Mouse (Mus musculus) MEL (cell line): ENCODE results near the gene Il6ra.

Experiments
- CTCF ChIP-seq, 3 experiments: IDR thresholded peaks in 2 of 3; conservative IDR thresholded peaks in 1 of 3; 2 replicates each; pipeline ENCODE4 v1.5.1; 2011 to 2012; ENCODE audit warnings: low read length in 3 of 3, low read depth in 2 of 3, mild to moderate bottlenecking in 2 of 3, improper control_type of control experiment in 1 of 3, inconsistent platforms in 1 of 3, mixed read lengths in 1 of 3, moderate library complexity in 1 of 3; ENCODE audit not compliant: control insufficient read depth in 1 of 3, insufficient read depth in 1 of 3, poor library complexity in 1 of 3, severe bottlenecking in 1 of 3
- EP300 ChIP-seq, 2 experiments: IDR thresholded peaks; 2 replicates each; pipeline ENCODE4 v1.6.1; 2011; ENCODE audit warnings: improper control_type of control experiment in 2 of 2, low read length in 2 of 2, low read depth in 1 of 2, mild to moderate bottlenecking in 1 of 2
- HCFC1 ChIP-seq: IDR thresholded peaks from 2 replicates; pipeline ENCODE4 v1.6.1; 2012; ENCODE audit warnings: low read depth, mild to moderate bottlenecking, inconsistent platforms, low read length, improper control_type of control experiment, moderate library complexity
- MEF2A ChIP-seq: IDR thresholded peaks from 2 replicates; pipeline ENCODE4 v1.6.1; 2014; ENCODE audit warnings: low read depth, mild to moderate bottlenecking, inconsistent platforms, low read length, improper control_type of control experiment; ENCODE audit not compliant: poor library complexity, insufficient replicate concordance, severe bottlenecking; ENCODE audit errors: extremely low read depth
- MXI1 ChIP-seq: IDR thresholded peaks from 2 replicates; pipeline ENCODE4 v1.6.1; 2011; ENCODE audit warnings: mild to moderate bottlenecking, low read depth, low read length, improper control_type of control experiment
- MYC ChIP-seq: IDR thresholded peaks from 2 replicates; pipeline ENCODE4 v1.6.1; 2011; ENCODE audit warnings: low read depth, mild to moderate bottlenecking, low read length, improper control_type of control experiment, moderate library complexity
- NRF1 ChIP-seq: IDR thresholded peaks from 2 replicates; pipeline ENCODE4 v1.6.1; 2014; ENCODE audit warnings: low read depth, mild to moderate bottlenecking, inconsistent platforms, low read length, improper control_type of control experiment, moderate library complexity; ENCODE audit not compliant: poor library complexity, insufficient read depth, severe bottlenecking
- POLR2A ChIP-seq, 2 experiments: IDR thresholded peaks; 2 replicates each; pipeline ENCODE4 v1.6.1; 2011 to 2012; ENCODE audit warnings: low read length in 2 of 2, mild to moderate bottlenecking in 2 of 2, control low read depth in 1 of 2, improper control_type of control experiment in 1 of 2, low read depth in 1 of 2, moderate library complexity in 1 of 2; ENCODE audit not compliant: control insufficient read depth in 1 of 2, insufficient read depth in 1 of 2, poor library complexity in 1 of 2
- TAL1 ChIP-seq: IDR thresholded peaks from 2 replicates; pipeline ENCODE4 v1.6.1; 2012; ENCODE audit warnings: mild to moderate bottlenecking, inconsistent platforms, low read length, moderate library complexity, mixed read lengths
- ZC3H11A ChIP-seq: IDR thresholded peaks from 2 replicates; pipeline ENCODE4 v1.6.1; 2012; ENCODE audit warnings: low read depth, mild to moderate bottlenecking, inconsistent platforms, low read length, improper control_type of control experiment

DNA sequence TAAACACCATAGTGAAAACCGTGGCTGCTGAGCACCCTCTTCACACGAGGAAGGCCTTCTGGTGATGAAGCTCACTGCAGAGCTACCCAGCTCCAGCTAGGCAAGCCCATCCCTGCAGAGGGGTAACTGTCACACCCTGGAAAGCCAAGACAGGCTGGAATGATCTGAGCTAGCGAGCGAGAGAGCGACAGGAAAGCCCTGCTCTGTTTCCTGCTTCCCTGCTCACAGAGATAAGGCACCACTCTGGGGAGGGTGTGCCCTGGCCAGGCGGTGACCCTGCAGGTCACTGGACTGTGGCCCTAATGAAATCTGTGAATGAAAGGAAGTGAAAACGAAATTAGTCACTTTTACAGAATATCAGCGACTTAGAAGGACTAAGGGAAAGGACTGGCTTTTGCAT lies 77.6 kb downstream of the Il6ra start:
- no peak for TF ChIP-seq CTCF (IDR thresholded peaks at IDR 0.05 in 2 of 3, conservative IDR thresholded peaks at IDR 0.05 in 1 of 3; ENCODE audit: control insufficient read depth in 1 of 3, insufficient read depth in 1 of 3, low read depth in 2 of 3, low read length in 3 of 3, poor library complexity in 1 of 3, severe bottlenecking in 1 of 3)
- no peak for TF ChIP-seq NRF1
- no peak for TF ChIP-seq TAL1
- no peak for TF ChIP-seq MXI1
- no peak for TF ChIP-seq POLR2A (IDR thresholded peaks at IDR 0.05; ENCODE audit: control insufficient read depth in 1 of 2, insufficient read depth in 1 of 2, low read depth in 1 of 2, low read length in 2 of 2, poor library complexity in 1 of 2)
- no peak for TF ChIP-seq MEF2A
- no peak for TF ChIP-seq ZC3H11A
- no peak for TF ChIP-seq MYC
- TF ChIP-seq HCFC1, result no peak
- TF ChIP-seq EP300 (IDR thresholded peaks at IDR 0.05; ENCODE audit: low read depth in 1 of 2, low read length in 2 of 2), result no peak
